In the genomic region with DNA sequence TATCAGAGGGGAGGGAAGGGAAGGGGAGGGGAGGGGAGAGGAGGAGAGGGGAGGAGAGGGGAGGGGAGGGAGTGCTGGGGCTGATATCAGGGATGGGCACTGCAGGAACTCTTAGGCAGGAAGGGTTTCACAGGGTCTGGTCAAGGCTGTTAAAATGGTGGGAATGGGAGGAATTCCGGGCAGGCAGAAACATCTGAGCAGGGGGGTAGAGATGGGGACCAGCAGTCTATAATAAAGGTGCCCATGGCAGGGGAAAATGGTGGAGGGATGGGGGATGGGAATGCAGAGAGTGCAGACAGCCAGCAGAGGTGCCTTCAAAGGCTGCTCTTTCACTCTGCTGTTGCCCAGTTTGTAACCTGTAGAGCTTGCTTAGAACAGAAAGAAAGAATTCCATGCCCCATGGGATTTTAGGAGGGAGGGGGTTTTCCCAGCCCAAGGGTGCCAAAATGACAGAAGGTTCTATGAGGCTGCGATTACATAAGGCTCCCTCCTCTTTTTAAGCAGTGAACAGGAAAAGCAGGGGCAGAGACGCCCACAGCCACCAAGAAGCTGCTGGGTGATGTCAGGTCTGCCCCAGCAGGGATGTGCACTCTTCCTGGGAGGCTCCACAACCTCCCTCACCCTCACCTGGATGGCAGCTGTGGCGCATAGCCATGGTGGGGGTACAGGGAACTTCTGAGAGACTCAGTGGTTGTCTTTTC, we compare ENCODE assay signal across 9 mouse cellular contexts.
DNase-seq lines count a peak whose midpoint lies in the region; ATAC-seq lines count a peak whose summit lies in the region.
"Had no signal": no experiment of that assay in that cellular context is flagged by ENCODE, and none has a peak within 500 bp of the region (broad histone marks: within the 10 kb centered on the region; RNA-seq: fewer than 3 reads in every experiment).

No protein-coding gene starts in this region.

- no peak overlapping the region for H3K4me3 ChIP-seq in forebrain, embryonic 15.5 days
- no peak overlapping the region for H3K4me3 ChIP-seq in forebrain, embryonic 10.5 days
- H3K4me3 ChIP-seq in megakaryocyte, embryonic 14.5 days (replicated peaks) = peak overlapping the region; percentile 81

- 42% methylated on average over 4 of the region's 4 CpGs for WGBS in forebrain, embryonic 15.5 days
- WGBS in forebrain, embryonic 10.5 days = 36% methylated on average over 4 of the region's 4 CpGs

- no peaks in the 10 kb centered on the region for H3K36me3 ChIP-seq in forebrain, embryonic 15.5 days
- no peaks in the 10 kb centered on the region for H3K36me3 ChIP-seq in forebrain, embryonic 10.5 days (replicated peaks)
- H3K36me3 ChIP-seq in megakaryocyte, embryonic 14.5 days (replicated peaks; ENCODE audit: low read length) = peaks cover 81% of the 10 kb centered on the region

- no peaks in the 10 kb centered on the region for H3K9me3 ChIP-seq in forebrain, embryonic 15.5 days
- H3K9me3 ChIP-seq in forebrain, embryonic 10.5 days = no peaks in the 10 kb centered on the region
- H3K9me3 ChIP-seq in megakaryocyte, embryonic 14.5 days = no peaks in the 10 kb centered on the region

- peak; percentile 38; the same call in 1 of the 2 replicates for ATAC-seq in forebrain, embryonic 15.5 days (replicated peaks)
- no peak for ATAC-seq in megakaryocyte, adult 5-6 weeks (ENCODE audit: poor library complexity, severe bottlenecking)

- H3K4me2 ChIP-seq in forebrain, embryonic 15.5 days (replicated peaks) = no peak overlapping the region

- no peaks in the 10 kb centered on the region for H3K27me3 ChIP-seq in forebrain, embryonic 15.5 days
- H3K27me3 ChIP-seq in forebrain, embryonic 10.5 days (ENCODE audit: poor library complexity, severe bottlenecking) = peaks cover 30% of the 10 kb centered on the region
- H3K27me3 ChIP-seq in megakaryocyte, embryonic 14.5 days (replicated peaks) = no peaks in the 10 kb centered on the region

- no peak overlapping the region for H3K9ac ChIP-seq in forebrain, embryonic 15.5 days (replicated peaks)

- DNase-seq in forebrain, embryonic 10.5 days (ENCODE audit: extremely low spot score, low spot score) = no peak
- DNase-seq in layer of hippocampus, adult 9-10 months (ENCODE audit: low spot score) = peak; percentile 35
- peak; percentile 43 for DNase-seq in right cerebral cortex, postnatal 14 days
- no peak for DNase-seq in c-Kit-positive CD71-positive TER-119-positive erythroid progenitor cells, embryonic 14.5 days (ENCODE audit: low spot score)
- DNase-seq in spleen, postnatal 4 days (ENCODE audit: low spot score in 2 of 2) = no peak
- DNase-seq: lung, postnatal 4 days had no signal

- H3K27ac ChIP-seq in forebrain, embryonic 15.5 days (replicated peaks) = no peak overlapping the region; the same call in 1 of the 2 replicates
- no peak overlapping the region for H3K27ac ChIP-seq in forebrain, embryonic 10.5 days

- H3K4me1 ChIP-seq in forebrain, embryonic 15.5 days = peaks cover 15% of the 10 kb centered on the region
- H3K4me1 ChIP-seq in forebrain, embryonic 10.5 days = peaks cover 21% of the 10 kb centered on the region
- H3K4me1 ChIP-seq in megakaryocyte, embryonic 14.5 days = peaks cover 92% of the 10 kb centered on the region

Comparison
In these comparisons a context has a peak if more than half of its experiments do, and no peak if none do; other contexts are left out.
1. DNase-seq: peak in layer of hippocampus, adult 9-10 months (single experiment) and right cerebral cortex, postnatal 14 days (single experiment); none in forebrain, embryonic 10.5 days (single experiment), c-Kit-positive CD71-positive TER-119-positive erythroid progenitor cells, embryonic 14.5 days (single experiment) and spleen, postnatal 4 days (0 of 2).